Mouse (Mus musculus) liver, adult 2 months (tissue): ENCODE data around the gene Slc15a5.

Source experiments
- CTCF ChIP-seq: fragments of 200-500 bp; IDR thresholded peaks from 2 replicates; pipeline ENCODE4 v1.5.1; 2011; ENCODE audit warnings: low read depth, low read length, control low read depth
- POLR2A ChIP-seq: fragments of 200-500 bp; IDR thresholded peaks from 2 replicates; pipeline ENCODE4 v1.6.1; 2011; ENCODE audit warnings: low read length, control low read depth; ENCODE audit not compliant: insufficient read depth; ENCODE audit errors: extremely low read depth

- TF ChIP-seq CTCF, result no peak
- TF ChIP-seq POLR2A, result no peak
Measured at GRCm38 (mm10) chr6:138099646-138100045, 19.9 kb upstream of the Slc15a5 start.
